Mouse (Mus musculus) lung, postnatal 0 days (tissue): Measurements from ENCODE around the gene Car5a.

Source experiments
- CTCF ChIP-seq: IDR thresholded peaks from 2 replicates; pipeline ENCODE4 v1.5.1; 2016; ENCODE audit warnings: antibody characterized with exemption, mild to moderate bottlenecking
- EP300 ChIP-seq: IDR thresholded peaks from 2 replicates; pipeline ENCODE4 v1.6.1; 2016; ENCODE audit warnings: antibody characterized with exemption, mild to moderate bottlenecking, control low read depth

GRCm38 (mm10) chr8:121911400-121911799 lies 33.3 kb downstream of the Car5a start:
- TF ChIP-seq CTCF (no peak), EP300 (no peak)
